Mouse (Mus musculus) midbrain, postnatal 0 days (tissue): ENCODE measurements around the gene Cdk6. TPM values are rescaled to one million over a fixed set of nuclear protein-coding genes. Genes with fewer than 3 reads are reported as not detected.
"Not testable (repeated sequence)": the region's sequence is repeated elsewhere in the genome, so short reads cannot be mapped to it uniquely, and the experiment has no call there.

Source experiments
- ATAC-seq: fragments of 200-750 bp; cut with Nextera tagmentation; 2 replicates; pipeline ENCODE4 v1.8.0; 2017; ENCODE audit warnings: moderate number of reproducible peaks, mild to moderate bottlenecking, moderate TSS enrichment, moderate library complexity; ENCODE audit not compliant: low FRiP score
- DNase-seq: peaks from one replicate; pipeline ENCODE4 v3.0.0-alpha.2; 2015; ENCODE audit warnings: low spot score
- H3K27ac ChIP-seq: fragments of 300-500 bp; sonication (generic); 2 replicates; pipeline ENCODE4 v1.5.1; 2014; ENCODE audit warnings: low read depth, mild to moderate bottlenecking, low read length, mixed read lengths
- H3K27me3 ChIP-seq: fragments of 300-500 bp; sonication (generic); 2 replicates; pipeline ENCODE4 v1.6.1; 2014; ENCODE audit warnings: low read length, control low read depth, mixed read lengths; ENCODE audit not compliant: insufficient read depth
- H3K36me3 ChIP-seq: fragments of 300-500 bp; sonication (generic); 2 replicates; pipeline ENCODE4 v1.6.1; 2014; ENCODE audit warnings: low read length, control low read depth, mixed read lengths; ENCODE audit not compliant: insufficient read depth
- H3K4me1 ChIP-seq: fragments of 300-500 bp; sonication (generic); 2 replicates; pipeline ENCODE4 v1.6.1; 2014; ENCODE audit warnings: mild to moderate bottlenecking, control low read depth, antibody characterized with exemption, low read length, mixed read lengths; ENCODE audit not compliant: insufficient read depth
- H3K4me2 ChIP-seq: fragments of 300-500 bp; sonication (generic); 2 replicates; pipeline ENCODE4 v1.6.1; 2014; ENCODE audit warnings: low read depth, mild to moderate bottlenecking, low read length, mixed read lengths; ENCODE audit not compliant: poor library complexity, severe bottlenecking
- H3K4me3 ChIP-seq: fragments of 300-500 bp; sonication (generic); 2 replicates; pipeline ENCODE4 v1.5.1; 2014; ENCODE audit warnings: low read depth, mild to moderate bottlenecking, low read length, moderate library complexity
- H3K9ac ChIP-seq: fragments of 300-500 bp; sonication (generic); replicated peaks from 2 replicates; pipeline ENCODE4 v1.6.1; 2014; ENCODE audit warnings: mild to moderate bottlenecking, low read length, moderate library complexity, mixed read lengths; ENCODE audit not compliant: poor library complexity, severe bottlenecking
- H3K9me3 ChIP-seq: fragments of 300-500 bp; sonication (generic); 2 replicates; pipeline ENCODE4 v1.6.1; 2016; ENCODE audit warnings: low read length, control low read depth
- CTCF ChIP-seq: IDR thresholded peaks from 2 replicates; pipeline ENCODE4 v1.5.1; 2016; ENCODE audit warnings: antibody characterized with exemption, mild to moderate bottlenecking
- WGBS: fragments of 180-500 bp; shearing (Covaris S2); extraction: QIAGEN DNeasy Blood & Tissue Kit; methylation state at CpG from one replicate; pipeline ENCODE4 v1.1.7; 2014; 5-methylcytosine and 5-hydroxymethylcytosine counted together
- polyA plus RNA-seq: library from polyadenylated mRNA; unstranded; fragments of >200 nt; fragmentation: Nextera tagmentation; extraction: Ambion mirVana; gene quantifications from 2 replicates; pipeline ENCODE4 v1.2.1, GENCODE M21; 2015
- total RNA-seq: library from RNA; depleted of rRNA; stranded (reverse); fragments of >200 nt; gene quantifications from 2 replicates; pipeline ENCODE4 v1.2.3, GENCODE M21; 2014

The Cdk6 gene
- total and polyA plus RNA-seq, 2 experiments from 2014 or later: 4.0 to 7.1 TPM

GRCm38 (mm10) chr5:3329361-3329760 is 11.9 kb upstream of the Cdk6 start:
- DNase-seq: no peak
- TF ChIP-seq CTCF: no peak
- Histone ChIP-seq H3K4me2 (no peak overlapping the region), H3K9ac (no peak overlapping the region), H3K27ac (no peak overlapping the region), H3K27me3 (no peaks in the 10 kb centered on the region), H3K4me3 (no peak overlapping the region), H3K4me1 (no peaks in the 10 kb centered on the region), H3K9me3 (no peaks in the 10 kb centered on the region), H3K36me3 (no peaks in the 10 kb centered on the region)
- no peak for ATAC-seq
- WGBS: 76% methylated on average over 1 of the region's 1 CpGs

GRCm38 (mm10) chr5:3330932-3331331 is 10.4 kb upstream of the Cdk6 start:
- Histone ChIP-seq H3K9ac (no peak overlapping the region), H3K27ac (no peak overlapping the region), H3K4me2 (no peak overlapping the region), H3K36me3 (no peaks in the 10 kb centered on the region), H3K4me1 (no peaks in the 10 kb centered on the region), H3K9me3 (no peaks in the 10 kb centered on the region), H3K4me3 (no peak overlapping the region), H3K27me3 (no peaks in the 10 kb centered on the region)
- TF ChIP-seq CTCF: no peak
- no peak for ATAC-seq
- DNase-seq: no peak
- WGBS: 63% methylated on average over 3 of the region's 3 CpGs

GRCm38 (mm10) chr5:3333019-3333418 is 8.3 kb upstream of the Cdk6 start:
- not testable (repeated sequence) for H3K4me3 ChIP-seq, DNase-seq, H3K4me1 ChIP-seq, H3K4me2 ChIP-seq, H3K27me3 ChIP-seq, H3K9ac ChIP-seq, ATAC-seq, H3K36me3 ChIP-seq, H3K9me3 ChIP-seq, H3K27ac ChIP-seq
- 94% methylated on average over 4 of the region's 4 CpGs for WGBS

- not testable (repeated sequence) for H3K9me3 ChIP-seq, H3K27me3 ChIP-seq, H3K27ac ChIP-seq, H3K4me1 ChIP-seq, H3K9ac ChIP-seq, ATAC-seq, DNase-seq, H3K36me3 ChIP-seq
- H3K4me3 ChIP-seq: peak overlapping the region; percentile 49
- 5% methylated on average over 15 of the region's 15 CpGs for WGBS
- H3K4me2 ChIP-seq: peak overlapping the region; percentile 93
These were observed 786 bp upstream of the Cdk6 start for GRCm38 (mm10) chr5:3340340-3341058.

DNA sequence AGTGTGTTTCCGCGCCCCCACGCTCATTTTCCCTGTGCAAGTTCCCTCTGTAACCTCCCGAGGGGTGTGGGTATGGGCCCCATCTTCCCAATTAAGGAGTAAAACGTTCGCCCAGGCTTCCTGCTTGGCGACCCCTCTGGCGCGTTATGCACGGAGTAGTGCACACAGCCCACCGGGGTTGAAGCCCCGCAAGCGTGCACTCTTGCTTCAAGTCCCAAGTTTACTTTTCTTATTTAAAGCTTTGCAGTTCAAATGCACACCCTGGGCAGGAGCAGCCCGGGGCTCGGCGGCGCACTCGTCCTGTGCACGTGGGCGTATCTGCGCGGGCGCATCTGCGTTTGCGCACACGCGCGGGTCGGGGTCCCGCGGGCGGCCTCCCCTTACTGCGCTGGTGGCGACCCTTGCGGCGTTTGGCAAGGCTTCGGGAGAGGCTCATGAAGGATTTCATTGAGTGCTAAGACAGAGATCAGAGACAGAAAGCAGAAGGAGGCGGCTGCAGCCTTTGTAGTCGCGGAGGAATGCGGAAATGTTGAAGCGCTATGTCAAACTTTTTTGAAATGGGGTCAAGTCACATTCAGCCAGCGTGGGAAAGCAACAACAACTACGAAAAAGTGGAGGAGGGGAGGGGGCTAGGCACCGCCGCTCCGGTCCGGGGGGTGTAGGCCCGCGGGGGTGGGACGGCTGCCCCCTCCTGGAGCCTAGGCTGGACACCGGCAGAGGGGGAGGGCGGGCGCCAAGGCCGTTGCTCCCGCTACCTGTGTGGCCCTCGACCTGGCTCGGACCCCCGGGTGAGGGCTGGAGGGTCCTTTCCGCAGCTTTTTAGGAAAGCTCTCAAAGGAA is 866 bp downstream of the Cdk6 start:
- no peak overlapping the region for H3K9ac ChIP-seq
- peak overlapping the region; percentile 49 for H3K4me3 ChIP-seq
- H3K4me1 ChIP-seq: no peaks in the 10 kb centered on the region
- H3K27me3 ChIP-seq: peaks cover 9% of the 10 kb centered on the region; the same call in 1 of the 2 replicates
- peak overlapping the region; percentile 93 for H3K4me2 ChIP-seq
- TF ChIP-seq CTCF: no peak
- WGBS: under 1% methylated on average over 54 of the region's 60 CpGs
- H3K36me3 ChIP-seq: no peaks in the 10 kb centered on the region
- no peaks in the 10 kb centered on the region for H3K9me3 ChIP-seq
- ATAC-seq: peak; percentile 47; the same call in 1 of the 2 replicates
- H3K27ac ChIP-seq: no peak overlapping the region
- DNase-seq: peak; percentile 22
